21 mouse cellular contexts compared by ENCODE assay signal in the genomic region with DNA sequence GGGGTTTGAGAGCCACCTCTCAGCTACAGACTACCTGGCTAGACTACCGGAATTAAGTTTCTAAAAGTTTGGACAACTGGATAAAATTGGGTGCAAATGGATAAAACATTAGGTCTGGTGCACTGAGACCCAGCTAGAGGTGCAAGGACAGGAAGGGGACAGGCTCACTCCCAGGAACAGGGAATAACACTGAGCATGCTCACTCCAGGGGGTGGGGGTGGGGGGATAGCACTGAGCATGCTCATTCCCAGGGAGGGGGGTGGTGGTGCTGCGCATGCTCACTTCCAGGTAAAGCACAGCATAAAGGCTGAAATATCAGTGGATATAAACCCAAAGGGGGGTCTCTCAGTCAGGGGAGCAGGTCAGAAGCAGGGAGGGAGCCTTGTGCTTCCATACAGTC.
DNase-seq lines count a peak whose midpoint lies in the region; ATAC-seq and TF ChIP-seq lines count a peak whose summit lies in the region.
"Had no signal": no experiment of that assay in that cellular context is flagged by ENCODE, and none has a peak within 500 bp of the region (broad histone marks: within the 10 kb centered on the region; RNA-seq: fewer than 3 reads in every experiment).

No protein-coding gene starts in this region.

- H3K27ac ChIP-seq in forebrain, embryonic 15.5 days (replicated peaks), result no peak overlapping the region
- no peak overlapping the region for H3K27ac ChIP-seq in forebrain, embryonic 11.5 days (ENCODE audit: low read depth, low read length)
- peak overlapping the region; percentile 60 for H3K27ac ChIP-seq in heart, postnatal 0 days (ENCODE audit: low read depth)
- H3K27ac ChIP-seq in neural tube, embryonic 12.5 days, result no peak overlapping the region
- H3K27ac ChIP-seq in limb, embryonic 13.5 days, result no peak overlapping the region
- H3K27ac ChIP-seq: gastrocnemius, adult 2 months; liver, embryonic 15.5 days; stomach, embryonic 15.5 days had no signal

- no peak for TF ChIP-seq EP300 in heart, postnatal 0 days (IDR thresholded peaks at IDR 0.05; ENCODE audit: low read depth)

- no peaks in the 10 kb centered on the region for H3K36me3 ChIP-seq in forebrain, embryonic 15.5 days
- no peaks in the 10 kb centered on the region for H3K36me3 ChIP-seq in forebrain, embryonic 11.5 days (ENCODE audit: control insufficient read depth, insufficient read depth, low read length)
- no peaks in the 10 kb centered on the region for H3K36me3 ChIP-seq in heart, postnatal 0 days (replicated peaks; ENCODE audit: control insufficient read depth, insufficient read depth, low read length)
- H3K36me3 ChIP-seq in neural tube, embryonic 12.5 days, result no peaks in the 10 kb centered on the region
- no peaks in the 10 kb centered on the region for H3K36me3 ChIP-seq in limb, embryonic 13.5 days
- H3K36me3 ChIP-seq: liver, embryonic 15.5 days; stomach, embryonic 15.5 days had no signal

- no peaks in the 10 kb centered on the region for H3K27me3 ChIP-seq in forebrain, embryonic 15.5 days
- H3K27me3 ChIP-seq in forebrain, embryonic 11.5 days (ENCODE audit: control insufficient read depth, insufficient read depth, low read length), result no peaks in the 10 kb centered on the region
- H3K27me3 ChIP-seq in heart, postnatal 0 days (ENCODE audit: control insufficient read depth, insufficient read depth, low read length), result no peaks in the 10 kb centered on the region
- H3K27me3 ChIP-seq in neural tube, embryonic 12.5 days (replicated peaks), result no peaks in the 10 kb centered on the region
- H3K27me3 ChIP-seq in limb, embryonic 13.5 days, result 0 out of 2 replicates have a peak, but pooled peaks cover 8% of the 10 kb centered on the region
- H3K27me3 ChIP-seq: CH12.LX; liver, embryonic 15.5 days; megakaryocyte, embryonic 14.5 days; stomach, embryonic 15.5 days had no signal

- WGBS in forebrain, embryonic 15.5 days, result 98% methylated on average over 2 of the region's 2 CpGs
- 91% methylated on average over 2 of the region's 2 CpGs for WGBS in forebrain, embryonic 11.5 days
- WGBS in heart, postnatal 0 days, result 93% methylated on average over 2 of the region's 2 CpGs
- WGBS in neural tube, embryonic 12.5 days, result 89% methylated on average over 2 of the region's 2 CpGs
- 89% methylated on average over 2 of the region's 2 CpGs for WGBS in limb, embryonic 13.5 days

- H3K9ac ChIP-seq in forebrain, embryonic 15.5 days (replicated peaks), result no peak overlapping the region
- H3K9ac ChIP-seq in forebrain, embryonic 11.5 days (ENCODE audit: low read length), result no peak overlapping the region
- 0 out of 2 replicates have a peak overlapping the region, but pooled peaks have one; percentile 42 for H3K9ac ChIP-seq in heart, postnatal 0 days (replicated peaks; ENCODE audit: low read depth, low read length)
- H3K9ac ChIP-seq in neural tube, embryonic 12.5 days, result no peak overlapping the region
- no peak overlapping the region for H3K9ac ChIP-seq in limb, embryonic 13.5 days
- H3K9ac ChIP-seq: liver, embryonic 15.5 days; stomach, embryonic 15.5 days had no signal

- H3K4me2 ChIP-seq in forebrain, embryonic 15.5 days (replicated peaks), result no peak overlapping the region
- H3K4me2 ChIP-seq in forebrain, embryonic 11.5 days (ENCODE audit: low read depth, low read length, severe bottlenecking), result no peak overlapping the region
- H3K4me2 ChIP-seq in heart, postnatal 0 days (ENCODE audit: low read depth, low read length), result peak overlapping the region; percentile 54
- no peak overlapping the region for H3K4me2 ChIP-seq in neural tube, embryonic 12.5 days (replicated peaks)
- 0 out of 2 replicates have a peak overlapping the region, but pooled peaks have one; percentile 9 for H3K4me2 ChIP-seq in limb, embryonic 13.5 days (replicated peaks)
- H3K4me2 ChIP-seq: liver, embryonic 15.5 days; stomach, embryonic 15.5 days had no signal

- H3K9me3 ChIP-seq in forebrain, embryonic 15.5 days, result no peaks in the 10 kb centered on the region
- H3K9me3 ChIP-seq in forebrain, embryonic 11.5 days (ENCODE audit: control insufficient read depth, low read length), result no peaks in the 10 kb centered on the region
- no peaks in the 10 kb centered on the region for H3K9me3 ChIP-seq in heart, postnatal 0 days (replicated peaks; ENCODE audit: control insufficient read depth, low read length)
- no peaks in the 10 kb centered on the region for H3K9me3 ChIP-seq in neural tube, embryonic 12.5 days
- no peaks in the 10 kb centered on the region for H3K9me3 ChIP-seq in limb, embryonic 13.5 days
- H3K9me3 ChIP-seq: liver, embryonic 15.5 days; megakaryocyte, embryonic 14.5 days; stomach, embryonic 15.5 days had no signal

- intact Hi-C loops in heart, postnatal 25 days (cut with DNase I), result no loop called here

- H3K4me1 ChIP-seq in forebrain, embryonic 15.5 days, result peaks cover 9% of the 10 kb centered on the region; the same call in 1 of the 2 replicates
- no peaks in the 10 kb centered on the region for H3K4me1 ChIP-seq in forebrain, embryonic 11.5 days (replicated peaks; ENCODE audit: control insufficient read depth, insufficient read depth, low read length)
- peaks cover 7% of the 10 kb centered on the region for H3K4me1 ChIP-seq in heart, postnatal 0 days (ENCODE audit: control insufficient read depth, insufficient read depth)
- no peaks in the 10 kb centered on the region for H3K4me1 ChIP-seq in neural tube, embryonic 12.5 days
- peaks cover 9% of the 10 kb centered on the region; the same call in 1 of the 2 replicates for H3K4me1 ChIP-seq in limb, embryonic 13.5 days
- H3K4me1 ChIP-seq: megakaryocyte, embryonic 14.5 days; stomach, embryonic 15.5 days had no signal

- no peak for TF ChIP-seq CTCF in heart, postnatal 0 days (IDR thresholded peaks at IDR 0.05; ENCODE audit: low read depth)

- peak; percentile 35; the same call in 1 of the 2 replicates for ATAC-seq in forebrain, embryonic 15.5 days (replicated peaks)
- no peak for ATAC-seq in forebrain, embryonic 11.5 days (replicated peaks; ENCODE audit: low FRiP score)
- peak; percentile 86 for ATAC-seq in heart, postnatal 0 days (ENCODE audit: insufficient read depth, low read depth)
- peak; percentile 24; the same call in 1 of the 2 replicates for ATAC-seq in neural tube, embryonic 12.5 days (ENCODE audit: low FRiP score, low read depth)
- no peak for ATAC-seq in limb, embryonic 13.5 days (ENCODE audit: low FRiP score, low read depth)
- ATAC-seq: inflammation-experienced regulatory T-cells, adult 6 months had no signal

- no peak for DNase-seq in forebrain, embryonic 11.5 days (ENCODE audit: low spot score)
- no peak for DNase-seq in heart, postnatal 0 days (ENCODE audit: low spot score)
- no peak for DNase-seq in heart, postnatal 25 days (ENCODE audit: low spot score)
- DNase-seq in neural tube, embryonic 10.5 days (ENCODE audit: extremely low spot score, low spot score), result no peak
- no peak for DNase-seq in embryo, embryonic 9.5 days (ENCODE audit: extremely low spot score)
- DNase-seq: adrenal gland, adult 2 months; cerebellum, adult 9-11 months; gastrocnemius, adult 2 months; kidney, adult 9 months; kidney, postnatal 36 days; layer of hippocampus, adult 9-11 months; lung, postnatal 14 days; thymus, postnatal 14 days had no signal

- no peak overlapping the region for H3K4me3 ChIP-seq in forebrain, embryonic 15.5 days
- H3K4me3 ChIP-seq in forebrain, embryonic 11.5 days (ENCODE audit: low read depth, low read length), result no peak overlapping the region
- H3K4me3 ChIP-seq in heart, postnatal 0 days (ENCODE audit: low read depth, low read length), result peak overlapping the region; percentile 42
- no peak overlapping the region for H3K4me3 ChIP-seq in neural tube, embryonic 12.5 days
- no peak overlapping the region for H3K4me3 ChIP-seq in limb, embryonic 13.5 days
- H3K4me3 ChIP-seq: gastrocnemius, adult 2 months; liver, embryonic 15.5 days; megakaryocyte, embryonic 14.5 days; stomach, embryonic 15.5 days had no signal

Comparison
In these comparisons a context has a peak if more than half of its experiments do, and no peak if none do; other contexts are left out.
1. ATAC-seq: peak in forebrain, embryonic 15.5 days (single experiment), heart, postnatal 0 days (single experiment) and neural tube, embryonic 12.5 days (single experiment); none in forebrain, embryonic 11.5 days (single experiment) and limb, embryonic 13.5 days (single experiment).
2. H3K4me2 ChIP-seq: peak in heart, postnatal 0 days (single experiment) and limb, embryonic 13.5 days (single experiment); none in forebrain, embryonic 15.5 days (single experiment), forebrain, embryonic 11.5 days (single experiment) and neural tube, embryonic 12.5 days (single experiment).